Mouse (Mus musculus): Measurements from ENCODE around the gene Lpin2. TPM values are rescaled to one million over a fixed set of nuclear protein-coding genes. Genes with fewer than 3 reads are reported as not detected.
A peak's percentile ranks its signal among the peaks of the same experiment; 100 is the strongest.

Gene Lpin2
- polyA plus RNA-seq, 1 experiment from 2014 or later: 53.5 TPM

DNA sequence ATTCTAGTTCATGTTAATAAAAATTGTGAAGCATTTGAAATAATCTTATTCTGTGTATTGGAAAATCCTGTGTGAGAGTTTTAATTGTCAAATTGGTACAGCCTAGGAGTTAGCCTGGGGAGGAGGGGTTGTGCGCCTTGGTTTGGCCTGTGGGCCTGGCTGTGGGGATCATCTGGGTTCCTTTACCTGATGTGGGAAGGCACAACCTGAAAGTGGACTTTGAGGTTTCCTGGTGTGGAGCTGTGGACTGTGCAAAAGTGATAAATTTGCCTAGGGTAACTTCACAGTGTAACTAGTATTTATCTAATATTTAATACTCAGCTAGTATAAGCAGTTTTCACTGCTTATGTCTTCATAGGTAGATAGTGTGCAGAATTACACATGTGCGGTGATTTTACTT is 8.7 kb downstream of the Lpin2 start:
- H3K36me3 ChIP-seq (ENCODE audit: control insufficient read depth, insufficient read depth, low read length): no peaks in the 10 kb centered on the region
- ATAC-seq (replicated peaks; ENCODE audit: low FRiP score) (no peak), DNase-seq (ENCODE audit: low spot score) (no peak)
- no peak overlapping the region for H3K4me3 ChIP-seq (ENCODE audit: low read depth, low read length)
- H3K27ac ChIP-seq (ENCODE audit: low read depth, low read length): no peak overlapping the region
- H3K27me3 ChIP-seq (ENCODE audit: control insufficient read depth, insufficient read depth, low read length): no peaks in the 10 kb centered on the region
- peaks cover 9% of the 10 kb centered on the region; the same call in 1 of the 2 replicates for H3K4me1 ChIP-seq (replicated peaks; ENCODE audit: control insufficient read depth, insufficient read depth, low read length)
- no peaks in the 10 kb centered on the region; the same call in 1 of the 2 replicates for H3K9me3 ChIP-seq (ENCODE audit: control insufficient read depth, low read length)
- H3K4me2 ChIP-seq (ENCODE audit: low read depth, low read length, severe bottlenecking): no peak overlapping the region
- whole genome bisulfite sequencing: 99% methylated on average over 2 of the region's 2 CpGs
- H3K9ac ChIP-seq (ENCODE audit: low read length): no peak overlapping the region

DNA sequence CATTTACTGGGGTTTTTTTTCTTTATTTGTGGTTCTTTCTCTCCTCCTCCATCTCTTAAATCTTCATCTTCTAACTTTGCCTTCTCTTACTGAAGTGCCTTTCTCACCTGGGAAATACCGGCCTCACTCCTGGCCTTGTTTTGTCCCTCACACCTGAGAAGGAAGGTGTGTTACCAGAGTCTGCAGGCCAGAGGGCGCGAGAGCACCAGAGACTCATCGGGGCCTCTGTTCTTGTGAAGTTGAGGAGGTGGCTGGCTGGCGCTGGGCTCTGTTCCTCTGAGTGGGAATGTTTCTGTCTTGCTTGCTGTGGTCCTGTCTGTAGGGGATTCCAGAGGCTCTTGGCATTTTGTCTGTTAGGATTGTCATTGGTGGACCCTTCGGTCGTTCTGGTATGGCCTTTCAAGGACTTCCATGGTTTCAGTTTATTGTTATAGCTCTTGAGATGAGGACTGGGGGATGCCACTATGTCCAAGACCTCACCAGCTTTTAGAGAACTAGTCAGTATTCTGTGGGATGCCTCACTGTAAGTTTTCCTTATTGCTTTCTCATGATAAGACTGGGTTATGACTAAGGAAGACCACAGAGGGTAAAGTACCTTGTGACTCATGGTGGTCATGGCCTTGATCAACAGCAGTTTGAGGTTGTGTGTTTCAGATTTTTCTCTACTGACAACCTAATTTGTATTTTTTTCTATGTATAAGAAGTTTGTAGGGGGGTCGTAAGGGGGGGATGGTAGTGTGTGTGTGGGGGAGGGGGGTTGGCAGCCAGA is 9.5 kb downstream of the Lpin2 start:
- H3K27ac ChIP-seq (ENCODE audit: low read depth, low read length): no peak overlapping the region
- H3K4me1 ChIP-seq (replicated peaks; ENCODE audit: control insufficient read depth, insufficient read depth, low read length): peaks cover 9% of the 10 kb centered on the region; the same call in 1 of the 2 replicates
- no peak overlapping the region for H3K9ac ChIP-seq (ENCODE audit: low read length)
- ATAC-seq (replicated peaks; ENCODE audit: low FRiP score) (no peak), DNase-seq (ENCODE audit: low spot score) (no peak)
- no peak overlapping the region for H3K4me3 ChIP-seq (ENCODE audit: low read depth, low read length)
- no peaks in the 10 kb centered on the region for H3K36me3 ChIP-seq (ENCODE audit: control insufficient read depth, insufficient read depth, low read length)
- no peak overlapping the region for H3K4me2 ChIP-seq (ENCODE audit: low read depth, low read length, severe bottlenecking)
- no peaks in the 10 kb centered on the region; the same call in 1 of the 2 replicates for H3K9me3 ChIP-seq (ENCODE audit: control insufficient read depth, low read length)
- WGBS: 72% methylated on average over 8 of the region's 8 CpGs
- no peaks in the 10 kb centered on the region for H3K27me3 ChIP-seq (ENCODE audit: control insufficient read depth, insufficient read depth, low read length)

DNA sequence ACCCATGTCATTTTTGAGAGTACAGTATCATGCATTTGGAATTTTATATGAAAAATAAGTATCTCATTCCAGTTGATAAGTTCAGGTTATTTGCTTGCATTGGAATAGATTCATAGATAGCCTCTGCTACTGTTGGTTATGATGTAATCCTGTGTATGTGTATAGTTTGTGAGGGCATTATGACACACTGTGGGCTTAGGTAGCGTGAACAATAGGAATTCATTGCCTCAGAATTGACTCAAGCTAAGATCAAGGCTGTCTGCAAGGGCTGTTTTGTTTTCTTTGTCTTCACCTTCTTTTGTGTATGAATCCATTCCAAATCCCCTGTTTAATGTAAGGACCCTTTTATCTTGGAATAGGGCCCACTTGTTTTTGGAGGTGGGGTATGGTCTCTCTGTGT is 10.7 kb downstream of the Lpin2 start:
- WGBS: 84% methylated on average over 1 of the region's 1 CpGs

DNA sequence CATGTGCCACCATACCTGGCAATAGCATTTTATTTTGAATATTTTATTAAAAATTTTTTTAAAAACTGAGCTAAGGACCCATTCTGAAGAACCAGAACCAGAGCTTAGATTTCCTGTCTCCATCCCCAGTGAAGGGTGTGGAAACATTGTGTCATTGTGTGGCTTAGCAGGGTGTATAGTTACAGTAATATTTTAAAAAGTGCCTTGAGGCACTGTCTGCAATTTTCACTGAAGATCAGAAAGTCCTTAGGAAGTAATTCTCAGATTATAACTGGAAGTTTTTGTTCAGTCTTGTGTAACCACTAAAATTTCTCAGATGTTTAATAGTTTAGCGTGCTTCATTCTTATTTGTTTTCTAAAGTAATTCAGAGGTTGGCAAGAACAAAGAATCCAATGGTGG is 11.1 kb downstream of the Lpin2 start:
- H3K36me3 ChIP-seq (ENCODE audit: control insufficient read depth, insufficient read depth, low read length): no peaks in the 10 kb centered on the region
- ATAC-seq (replicated peaks; ENCODE audit: low FRiP score): no peak
- no peak overlapping the region for H3K9ac ChIP-seq (ENCODE audit: low read length)
- H3K4me1 ChIP-seq (replicated peaks; ENCODE audit: control insufficient read depth, insufficient read depth, low read length): peaks cover 9% of the 10 kb centered on the region; the same call in 1 of the 2 replicates
- no peak overlapping the region for H3K4me3 ChIP-seq (ENCODE audit: low read depth, low read length)
- DNase-seq (ENCODE audit: low spot score): no peak
- H3K27me3 ChIP-seq (ENCODE audit: control insufficient read depth, insufficient read depth, low read length): no peaks in the 10 kb centered on the region
- H3K4me2 ChIP-seq (ENCODE audit: low read depth, low read length, severe bottlenecking): no peak overlapping the region
- 79% methylated on average over 1 of the region's 1 CpGs for WGBS
- H3K27ac ChIP-seq (ENCODE audit: low read depth, low read length): no peak overlapping the region
- H3K9me3 ChIP-seq (ENCODE audit: control insufficient read depth, low read length): no peaks in the 10 kb centered on the region; the same call in 1 of the 2 replicates

More for the DNA sequence above, 10.7 kb downstream of the Lpin2 start:
- ATAC-seq (replicated peaks; ENCODE audit: low FRiP score) (no peak), DNase-seq (ENCODE audit: low spot score) (no peak)
- Histone ChIP-seq H3K4me2 (ENCODE audit: low read depth, low read length, severe bottlenecking) (no peak overlapping the region), H3K27ac (ENCODE audit: low read depth, low read length) (no peak overlapping the region), H3K4me3 (ENCODE audit: low read depth, low read length) (no peak overlapping the region), H3K9ac (ENCODE audit: low read length) (no peak overlapping the region), H3K9me3 (ENCODE audit: control insufficient read depth, low read length) (no peaks in the 10 kb centered on the region; the same call in 1 of the 2 replicates), H3K4me1 (replicated peaks; ENCODE audit: control insufficient read depth, insufficient read depth, low read length) (peaks cover 9% of the 10 kb centered on the region; the same call in 1 of the 2 replicates), H3K27me3 (ENCODE audit: control insufficient read depth, insufficient read depth, low read length) (no peaks in the 10 kb centered on the region), H3K36me3 (ENCODE audit: control insufficient read depth, insufficient read depth, low read length) (no peaks in the 10 kb centered on the region)

DNA sequence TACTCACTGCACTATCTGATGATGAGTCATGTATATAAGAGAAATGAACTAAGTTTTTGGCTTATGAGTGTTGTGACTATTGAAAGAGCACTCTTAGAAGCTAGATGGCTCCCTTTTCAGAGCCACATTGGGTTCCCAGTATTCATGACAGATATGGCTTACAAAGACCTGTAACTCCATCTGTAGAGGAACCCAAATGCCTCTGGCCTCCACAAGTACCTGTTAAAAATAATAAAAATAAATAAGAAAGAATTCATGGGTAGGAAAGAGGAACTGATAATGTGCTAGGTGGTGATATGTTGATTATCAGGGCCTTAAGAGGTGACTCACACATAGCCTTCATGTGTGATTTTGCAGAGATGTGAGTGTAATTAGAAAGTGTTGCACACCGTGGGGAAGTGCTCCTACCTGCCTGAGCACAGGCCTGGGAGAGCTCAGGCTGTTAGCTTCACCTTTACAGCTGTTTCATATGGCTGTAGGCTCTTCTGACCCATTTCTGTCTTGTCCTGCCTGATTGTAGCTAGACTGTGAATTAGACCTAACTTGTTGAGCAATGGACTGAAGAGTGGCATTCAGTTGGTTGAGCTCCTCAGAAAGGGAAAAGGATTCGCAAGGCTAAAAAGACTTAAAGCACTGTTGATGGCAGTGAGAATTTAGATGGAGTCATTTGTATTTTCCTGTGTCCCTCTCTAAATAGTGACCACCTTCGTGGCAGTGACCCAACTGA is 12.7 kb downstream of the Lpin2 start:
- Histone ChIP-seq H3K27me3 (ENCODE audit: control insufficient read depth, insufficient read depth, low read length) (no peaks in the 10 kb centered on the region), H3K9me3 (ENCODE audit: control insufficient read depth, low read length) (no peaks in the 10 kb centered on the region; the same call in 1 of the 2 replicates), H3K36me3 (ENCODE audit: control insufficient read depth, insufficient read depth, low read length) (no peaks in the 10 kb centered on the region), H3K27ac (ENCODE audit: low read depth, low read length) (no peak overlapping the region), H3K4me1 (replicated peaks; ENCODE audit: control insufficient read depth, insufficient read depth, low read length) (peaks cover 9% of the 10 kb centered on the region; the same call in 1 of the 2 replicates), H3K4me3 (ENCODE audit: low read depth, low read length) (no peak overlapping the region), H3K4me2 (ENCODE audit: low read depth, low read length, severe bottlenecking) (no peak overlapping the region), H3K9ac (ENCODE audit: low read length) (no peak overlapping the region)
- DNase-seq (ENCODE audit: low spot score) (no peak), ATAC-seq (replicated peaks; ENCODE audit: low FRiP score) (no peak)
- WGBS: 80% methylated on average over 3 of the region's 3 CpGs

DNA sequence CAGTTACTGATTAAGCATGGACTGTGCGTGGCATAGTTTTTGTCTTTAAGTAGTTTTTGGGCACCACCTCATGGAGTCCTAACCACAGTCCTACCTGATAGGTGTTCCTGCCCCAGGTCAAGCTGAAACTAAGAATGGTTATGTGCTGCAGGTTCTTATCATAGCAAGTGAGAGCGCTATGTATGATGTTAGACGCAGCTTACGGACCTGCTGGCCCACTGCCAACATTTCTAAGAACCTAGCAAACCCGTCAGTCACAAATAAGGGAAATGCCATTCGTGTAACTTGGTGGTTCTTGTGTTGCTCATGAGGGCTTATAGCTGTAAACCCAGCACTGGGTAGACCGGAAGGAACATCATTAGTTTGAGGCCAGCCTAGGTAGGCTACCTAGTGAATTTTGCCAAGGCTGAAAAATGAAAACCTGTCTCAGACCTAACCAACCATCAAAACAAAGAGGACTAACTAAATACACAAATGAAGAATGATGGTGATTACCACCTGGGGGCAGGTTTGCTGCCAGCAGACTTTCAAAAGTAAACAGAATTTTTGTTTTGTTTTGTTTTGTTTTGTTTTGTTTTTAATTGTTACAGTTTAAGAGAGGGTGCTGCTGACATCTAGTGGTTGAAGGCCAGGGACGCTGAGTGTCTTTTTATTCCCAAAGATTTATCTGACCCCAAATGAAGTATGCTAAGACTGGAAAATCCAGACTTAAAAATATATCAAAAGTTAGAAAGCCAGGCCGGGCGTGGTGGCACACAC is 13.5 kb downstream of the Lpin2 start:
- H3K4me3 ChIP-seq (ENCODE audit: low read depth, low read length): no peak overlapping the region
- ATAC-seq (replicated peaks; ENCODE audit: low FRiP score) (peak; percentile 39; the same call in 1 of the 2 replicates), DNase-seq (ENCODE audit: low spot score) (no peak)
- H3K4me1 ChIP-seq (replicated peaks; ENCODE audit: control insufficient read depth, insufficient read depth, low read length): peaks cover 9% of the 10 kb centered on the region; the same call in 1 of the 2 replicates
- H3K36me3 ChIP-seq (ENCODE audit: control insufficient read depth, insufficient read depth, low read length): no peaks in the 10 kb centered on the region
- no peak overlapping the region for H3K9ac ChIP-seq (ENCODE audit: low read length)
- H3K27ac ChIP-seq (ENCODE audit: low read depth, low read length): no peak overlapping the region
- H3K27me3 ChIP-seq (ENCODE audit: control insufficient read depth, insufficient read depth, low read length): no peaks in the 10 kb centered on the region
- 75% methylated on average over 10 of the region's 10 CpGs for WGBS
- no peaks in the 10 kb centered on the region; the same call in 1 of the 2 replicates for H3K9me3 ChIP-seq (ENCODE audit: control insufficient read depth, low read length)
- no peak overlapping the region for H3K4me2 ChIP-seq (ENCODE audit: low read depth, low read length, severe bottlenecking)

DNA sequence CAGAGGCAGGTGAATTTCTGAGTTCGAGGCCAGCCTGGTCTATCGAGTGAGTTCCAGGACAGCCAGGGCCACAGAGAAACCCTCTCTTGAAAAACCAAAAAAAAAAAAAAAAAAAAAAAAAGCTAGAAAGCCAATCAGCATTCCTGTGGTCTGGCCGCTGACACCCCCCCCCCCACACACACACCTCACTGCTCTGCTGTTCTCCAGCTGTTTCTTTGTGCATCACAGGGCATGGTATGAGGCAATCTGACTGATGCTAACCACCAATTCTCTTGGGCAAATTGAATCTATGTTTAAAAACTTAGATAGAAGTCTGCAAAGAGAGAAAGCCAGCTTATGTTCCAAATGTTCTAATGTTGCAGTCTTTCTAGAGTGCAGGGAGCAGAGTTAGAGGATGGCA is 14.1 kb downstream of the Lpin2 start:
- Histone ChIP-seq H3K27ac (ENCODE audit: low read depth, low read length) (no peak overlapping the region), H3K9ac (ENCODE audit: low read length) (no peak overlapping the region), H3K36me3 (ENCODE audit: control insufficient read depth, insufficient read depth, low read length) (no peaks in the 10 kb centered on the region), H3K9me3 (ENCODE audit: control insufficient read depth, low read length) (no peaks in the 10 kb centered on the region; the same call in 1 of the 2 replicates), H3K4me3 (ENCODE audit: low read depth, low read length) (no peak overlapping the region), H3K4me2 (ENCODE audit: low read depth, low read length, severe bottlenecking) (no peak overlapping the region), H3K4me1 (replicated peaks; ENCODE audit: control insufficient read depth, insufficient read depth, low read length) (peaks cover 9% of the 10 kb centered on the region; the same call in 1 of the 2 replicates), H3K27me3 (ENCODE audit: control insufficient read depth, insufficient read depth, low read length) (no peaks in the 10 kb centered on the region)
- ATAC-seq (replicated peaks; ENCODE audit: low FRiP score) (no peak), DNase-seq (ENCODE audit: low spot score) (no peak)
- 71% methylated on average over 3 of the region's 3 CpGs for WGBS

DNA sequence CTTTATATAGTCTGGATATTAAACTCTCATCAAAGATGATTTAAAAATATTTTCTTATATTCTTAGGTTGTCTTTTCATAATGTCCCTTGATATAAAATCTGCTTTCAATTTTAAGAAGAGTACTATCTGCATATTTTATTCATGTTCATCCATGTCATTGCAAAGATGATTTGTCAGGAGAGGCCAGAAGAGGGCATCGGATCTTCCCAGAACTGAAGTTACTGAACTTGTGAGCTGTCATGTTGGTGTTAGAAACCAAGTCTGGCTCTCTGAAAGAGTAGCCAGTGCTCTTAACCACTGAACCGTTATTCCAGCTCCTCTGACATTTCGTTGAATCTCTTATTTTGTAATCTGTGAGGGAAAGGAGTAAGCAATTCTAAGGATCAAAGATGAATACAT is 17.0 kb downstream of the Lpin2 start:
- Histone ChIP-seq H3K4me2 (ENCODE audit: low read depth, low read length, severe bottlenecking) (no peak overlapping the region), H3K9me3 (ENCODE audit: control insufficient read depth, low read length) (no peaks in the 10 kb centered on the region), H3K9ac (ENCODE audit: low read length) (no peak overlapping the region), H3K27ac (ENCODE audit: low read depth, low read length) (no peak overlapping the region), H3K4me3 (ENCODE audit: low read depth, low read length) (no peak overlapping the region), H3K4me1 (replicated peaks; ENCODE audit: control insufficient read depth, insufficient read depth, low read length) (peaks cover 4% of the 10 kb centered on the region; the same call in 1 of the 2 replicates), H3K27me3 (ENCODE audit: control insufficient read depth, insufficient read depth, low read length) (no peaks in the 10 kb centered on the region), H3K36me3 (ENCODE audit: control insufficient read depth, insufficient read depth, low read length) (no peaks in the 10 kb centered on the region)
- ATAC-seq (replicated peaks; ENCODE audit: low FRiP score) (no peak), DNase-seq (ENCODE audit: low spot score) (no peak)
- WGBS: 83% methylated on average over 3 of the region's 3 CpGs
